Mouse (Mus musculus) small intestine, adult 2 months (tissue): ENCODE data around the gene Xylt1.

Experiments used
- CTCF ChIP-seq: fragments of 200-500 bp; IDR thresholded peaks from 2 replicates; pipeline ENCODE4 v1.5.1; 2012; ENCODE audit warnings: low read depth, mild to moderate bottlenecking, control low read depth, inconsistent platforms, low read length, moderate library complexity, mixed read lengths; ENCODE audit not compliant: insufficient replicate concordance, insufficient read length; ENCODE audit errors: extremely low read depth
- POLR2A ChIP-seq: fragments of 200-500 bp; IDR thresholded peaks from 2 replicates; pipeline ENCODE4 v1.6.1; 2012; ENCODE audit warnings: low read depth, mild to moderate bottlenecking, control low read depth, inconsistent platforms, low read length, moderate library complexity

DNA sequence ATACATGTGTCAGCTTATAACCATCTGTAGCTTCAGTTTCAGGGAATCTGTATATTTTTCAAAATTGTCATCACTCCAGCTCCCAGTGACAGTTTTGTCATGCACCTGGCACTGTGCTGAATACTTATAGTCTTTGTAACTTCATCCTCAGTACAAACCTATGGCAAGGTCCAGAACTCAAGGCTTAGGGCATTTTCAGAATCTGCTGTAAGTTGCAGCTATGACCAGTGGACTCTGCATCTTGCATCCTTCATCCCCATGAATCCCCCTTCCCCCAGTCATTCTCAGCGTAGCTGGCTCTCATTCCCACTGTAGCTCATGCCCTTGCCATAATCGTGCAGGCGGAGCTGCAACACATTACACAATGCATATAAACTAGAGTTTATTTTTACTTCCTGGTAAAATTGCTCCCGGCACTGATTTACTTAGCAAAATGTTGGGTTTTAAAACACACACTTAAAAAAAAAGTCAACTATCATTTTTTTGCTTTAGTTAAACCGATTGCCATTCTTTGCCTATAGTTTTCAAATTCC is 336.2 kb downstream of the Xylt1 start:
- no peak for TF ChIP-seq CTCF
- no peak for TF ChIP-seq POLR2A
